Mouse (Mus musculus) MEL (cell line): ENCODE measurements around the gene Emc1.

ENCODE experiments used
- CHD2 ChIP-seq: IDR thresholded peaks from 2 replicates; pipeline ENCODE4 v1.6.1; 2011; ENCODE audit warnings: low read length, improper control_type of control experiment
- CTCF ChIP-seq, 3 experiments: IDR thresholded peaks in 2 of 3; conservative IDR thresholded peaks in 1 of 3; 2 replicates each; pipeline ENCODE4 v1.5.1; 2011 to 2012; ENCODE audit warnings: low read length in 3 of 3, low read depth in 2 of 3, mild to moderate bottlenecking in 2 of 3, improper control_type of control experiment in 1 of 3, inconsistent platforms in 1 of 3, mixed read lengths in 1 of 3, moderate library complexity in 1 of 3; ENCODE audit not compliant: control insufficient read depth in 1 of 3, insufficient read depth in 1 of 3, poor library complexity in 1 of 3, severe bottlenecking in 1 of 3
- GATA1 ChIP-seq: IDR thresholded peaks from 2 replicates; pipeline ENCODE4 v1.6.1; 2011; ENCODE audit warnings: low read depth, low read length, improper control_type of control experiment
- HCFC1 ChIP-seq: IDR thresholded peaks from 2 replicates; pipeline ENCODE4 v1.6.1; 2012; ENCODE audit warnings: low read depth, mild to moderate bottlenecking, inconsistent platforms, low read length, improper control_type of control experiment, moderate library complexity
- MAX ChIP-seq: IDR thresholded peaks from 2 replicates; pipeline ENCODE4 v1.6.1; 2011; ENCODE audit warnings: low read length, improper control_type of control experiment
- MYC ChIP-seq: IDR thresholded peaks from 2 replicates; pipeline ENCODE4 v1.6.1; 2011; ENCODE audit warnings: low read depth, mild to moderate bottlenecking, low read length, improper control_type of control experiment, moderate library complexity
- POLR2A ChIP-seq, 2 experiments: IDR thresholded peaks; 2 replicates each; pipeline ENCODE4 v1.6.1; 2011 to 2012; ENCODE audit warnings: low read length in 2 of 2, mild to moderate bottlenecking in 2 of 2, control low read depth in 1 of 2, improper control_type of control experiment in 1 of 2, low read depth in 1 of 2, moderate library complexity in 1 of 2; ENCODE audit not compliant: control insufficient read depth in 1 of 2, insufficient read depth in 1 of 2, poor library complexity in 1 of 2
- TAL1 ChIP-seq: IDR thresholded peaks from 2 replicates; pipeline ENCODE4 v1.6.1; 2012; ENCODE audit warnings: mild to moderate bottlenecking, inconsistent platforms, low read length, moderate library complexity, mixed read lengths
- TCF12 ChIP-seq: IDR thresholded peaks from 2 replicates; pipeline ENCODE4 v1.6.1; 2014; ENCODE audit warnings: low read depth, mild to moderate bottlenecking, inconsistent platforms, low read length, improper control_type of control experiment, moderate library complexity
- ZMIZ1 ChIP-seq: IDR thresholded peaks from 2 replicates; pipeline ENCODE4 v1.6.1; 2012; ENCODE audit warnings: low read depth, mild to moderate bottlenecking, inconsistent platforms, low read length, improper control_type of control experiment, moderate library complexity

- no peak for TF ChIP-seq TCF12
- no peak for TF ChIP-seq GATA1
- TF ChIP-seq TAL1 = no peak
- no peak for TF ChIP-seq HCFC1
- TF ChIP-seq CTCF (IDR thresholded peaks at IDR 0.05 in 2 of 3, conservative IDR thresholded peaks at IDR 0.05 in 1 of 3; ENCODE audit: control insufficient read depth in 1 of 3, insufficient read depth in 1 of 3, low read depth in 2 of 3, low read length in 3 of 3, poor library complexity in 1 of 3, severe bottlenecking in 1 of 3) = no peak
- no peak for TF ChIP-seq ZMIZ1
- TF ChIP-seq MYC = no peak
- TF ChIP-seq MAX = no peak
- TF ChIP-seq CHD2 = no peak
- no peak for TF ChIP-seq POLR2A (IDR thresholded peaks at IDR 0.05; ENCODE audit: control insufficient read depth in 1 of 2, insufficient read depth in 1 of 2, low read depth in 1 of 2, low read length in 2 of 2, poor library complexity in 1 of 2)
Observed at GRCm38 (mm10) chr4:139338145-139338544, 14.2 kb upstream of the Emc1 start.
